In the genomic region with DNA sequence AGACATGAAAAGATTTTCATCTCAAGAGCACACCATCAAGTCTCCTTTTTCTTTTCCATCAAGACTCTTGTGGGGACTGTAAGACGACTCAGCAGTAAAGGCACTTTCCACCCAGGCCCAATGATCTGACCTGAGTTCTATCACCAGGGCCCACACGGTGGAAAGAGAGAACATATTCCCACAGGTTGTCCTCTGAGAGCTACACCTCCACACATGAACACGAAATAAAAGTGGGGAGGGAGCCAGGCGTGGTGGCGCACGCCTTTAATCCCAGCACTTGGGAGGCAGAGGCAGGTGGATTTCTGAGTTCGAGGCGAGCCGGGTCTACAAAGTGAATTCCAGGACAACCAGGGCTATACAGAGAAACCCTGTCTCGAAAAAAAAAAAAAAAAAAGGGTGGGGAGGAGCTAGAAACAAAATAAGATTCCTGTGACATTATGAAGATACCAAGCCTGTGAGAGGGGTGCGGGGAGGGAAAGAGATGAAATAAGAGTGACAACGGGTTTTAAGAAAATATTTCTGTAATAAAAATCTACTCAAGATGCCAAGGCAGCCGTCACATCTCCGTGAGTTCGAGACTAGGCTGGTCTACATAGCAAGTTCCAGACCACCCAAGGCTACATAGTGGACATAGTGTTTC, we compare ENCODE assay signal across 8 mouse cellular contexts. TPM values are rescaled to one million over a fixed set of nuclear protein-coding genes. Genes with fewer than 3 reads are reported as not detected.
A peak's percentile ranks its signal among the peaks of the same experiment; 100 is the strongest.
DNase-seq lines count a peak whose midpoint lies in the region; ATAC-seq and TF ChIP-seq lines count a peak whose summit lies in the region.

No protein-coding gene starts in this region.

- TF ChIP-seq POLR2A in limb, embryonic 14.5 days (IDR thresholded peaks at IDR 0.05; ENCODE audit: borderline replicate concordance, extremely low read depth, insufficient read depth, insufficient read length) = no peak

- H3K4me3 ChIP-seq in neural tube, embryonic 11.5 days (ENCODE audit: low read depth, low read length) = peak overlapping the region; percentile 91
- H3K4me3 ChIP-seq in limb, embryonic 14.5 days (replicated peaks; ENCODE audit: low read length) = peak overlapping the region; percentile 95

- H3K9ac ChIP-seq in neural tube, embryonic 11.5 days (ENCODE audit: low read length) = no peak overlapping the region
- H3K9ac ChIP-seq in limb, embryonic 14.5 days (ENCODE audit: low read depth, low read length, severe bottlenecking) = no peak overlapping the region

- WGBS in neural tube, embryonic 11.5 days = 75% methylated on average over 15 of the region's 15 CpGs
- WGBS in limb, embryonic 14.5 days = 72% methylated on average over 15 of the region's 15 CpGs

- H3K27me3 ChIP-seq in neural tube, embryonic 11.5 days (ENCODE audit: control insufficient read depth, insufficient read depth, low read length) = no peaks in the 10 kb centered on the region
- H3K27me3 ChIP-seq in limb, embryonic 14.5 days (ENCODE audit: control insufficient read depth, insufficient read depth, low read length) = no peaks in the 10 kb centered on the region

- peaks cover 9% of the 10 kb centered on the region for H3K36me3 ChIP-seq in neural tube, embryonic 11.5 days (ENCODE audit: control insufficient read depth, insufficient read depth, low read length)
- H3K36me3 ChIP-seq in limb, embryonic 14.5 days (ENCODE audit: control insufficient read depth, insufficient read depth, low read length) = peaks cover 34% of the 10 kb centered on the region

- H3K9me3 ChIP-seq in neural tube, embryonic 11.5 days (ENCODE audit: control insufficient read depth, low read length) = no peaks in the 10 kb centered on the region
- no peaks in the 10 kb centered on the region for H3K9me3 ChIP-seq in limb, embryonic 14.5 days (ENCODE audit: control insufficient read depth, low read length)

- no peak overlapping the region for H3K27ac ChIP-seq in neural tube, embryonic 11.5 days (ENCODE audit: low read depth, low read length)
- peak overlapping the region; percentile 86; the same call in 1 of the 2 replicates for H3K27ac ChIP-seq in limb, embryonic 14.5 days (replicated peaks; ENCODE audit: low read depth, low read length)

- DNase-seq in cerebellum, adult 11-12 months = peak; percentile 60
- DNase-seq in neural tube, embryonic 11.5 days (ENCODE audit: low spot score) = no peak
- DNase-seq in neural tube, embryonic 10.5 days (ENCODE audit: extremely low spot score, low spot score) = no peak
- DNase-seq in limb, embryonic 14.5 days (ENCODE audit: low spot score) = no peak
- peak; percentile 26 for DNase-seq in yolk sac, embryonic 10.5 days (ENCODE audit: low spot score)
- DNase-seq in retina, embryonic 14.5 days (ENCODE audit: low spot score) = no peak
- DNase-seq in lung, postnatal 36 days = no peak

- ATAC-seq in cerebellum, adult (ENCODE audit: insufficient number of reproducible peaks, low FRiP score, low TSS enrichment) = no peak
- peak; percentile 7; the same call in 1 of the 2 replicates for ATAC-seq in neural tube, embryonic 11.5 days (ENCODE audit: insufficient read depth, low FRiP score, low TSS enrichment)
- peak; percentile 8; the same call in 1 of the 2 replicates for ATAC-seq in limb, embryonic 14.5 days (ENCODE audit: low FRiP score, low read depth)

- peak overlapping the region; percentile 72; the same call in 1 of the 2 replicates for H3K4me2 ChIP-seq in neural tube, embryonic 11.5 days (ENCODE audit: low read depth)
- peak overlapping the region; percentile 41; the same call in 1 of the 2 replicates for H3K4me2 ChIP-seq in limb, embryonic 14.5 days (replicated peaks; ENCODE audit: low read depth, low read length, severe bottlenecking)

- H3K4me1 ChIP-seq in neural tube, embryonic 11.5 days (ENCODE audit: control insufficient read depth, insufficient read depth, low read length) = peaks cover 16% of the 10 kb centered on the region
- peaks cover 24% of the 10 kb centered on the region for H3K4me1 ChIP-seq in limb, embryonic 14.5 days (ENCODE audit: control insufficient read depth, insufficient read depth, low read length)

RNA-seq across cellular contexts. Expression of a gene that starts 0.6 kb away (rescaled TPM):
- 323 and 364 TPM in 2 replicates for polyA plus RNA-seq in neural tube, embryonic 11.5 days (2014; fragmentation: Nextera tagmentation; extraction: Ambion mirVana)
- polyA plus RNA-seq in limb, embryonic 14.5 days (2012; rRNA removed) = 370 and 533 TPM in 2 replicates
- 413 and 428 TPM in 2 replicates for polyA plus RNA-seq in limb, embryonic 14.5 days (2014; fragmentation: Nextera tagmentation; extraction: Ambion mirVana)

RNA-seq across cellular contexts. Expression of a gene that starts 4.8 kb away (rescaled TPM):
- 0.16 TPM in 1 of 2 replicates, not detected in the other for polyA plus RNA-seq in neural tube, embryonic 11.5 days (2014; fragmentation: Nextera tagmentation; extraction: Ambion mirVana)
- polyA plus RNA-seq in limb, embryonic 14.5 days (2012; rRNA removed) = 0.11 and 0.17 TPM in 2 replicates
- polyA plus RNA-seq in limb, embryonic 14.5 days (2014; fragmentation: Nextera tagmentation; extraction: Ambion mirVana) = not detected in 2 replicates

RNA-seq across cellular contexts. Expression of a gene that starts 5.4 kb away (rescaled TPM):
- 8.2 and 8.8 TPM in 2 replicates for polyA plus RNA-seq in neural tube, embryonic 11.5 days (2014; fragmentation: Nextera tagmentation; extraction: Ambion mirVana)
- 5.8 and 6.7 TPM in 2 replicates for polyA plus RNA-seq in limb, embryonic 14.5 days (2012; rRNA removed)
- 8.6 and 9.4 TPM in 2 replicates for polyA plus RNA-seq in limb, embryonic 14.5 days (2014; fragmentation: Nextera tagmentation; extraction: Ambion mirVana)

RNA-seq across cellular contexts. Expression of a gene that starts 25.0 kb away (rescaled TPM):
- 20.9 and 23.2 TPM in 2 replicates for polyA plus RNA-seq in neural tube, embryonic 11.5 days (2014; fragmentation: Nextera tagmentation; extraction: Ambion mirVana)
- 6.0 and 7.1 TPM in 2 replicates for polyA plus RNA-seq in limb, embryonic 14.5 days (2012; rRNA removed)
- polyA plus RNA-seq in limb, embryonic 14.5 days (2014; fragmentation: Nextera tagmentation; extraction: Ambion mirVana) = 19.5 and 20.3 TPM in 2 replicates

RNA-seq across cellular contexts. Expression of a gene that starts 26.4 kb away (rescaled TPM):
- polyA plus RNA-seq in neural tube, embryonic 11.5 days (2014; fragmentation: Nextera tagmentation; extraction: Ambion mirVana) = not detected in 2 replicates
- polyA plus RNA-seq in limb, embryonic 14.5 days (2012; rRNA removed) = not detected in 2 replicates
- not detected in 2 replicates for polyA plus RNA-seq in limb, embryonic 14.5 days (2014; fragmentation: Nextera tagmentation; extraction: Ambion mirVana)

Comparison
In these comparisons a context has a peak if more than half of its experiments do, and no peak if none do; other contexts are left out.
1. DNase-seq: peak in cerebellum, adult 11-12 months (single experiment) and yolk sac, embryonic 10.5 days (single experiment); none in neural tube, embryonic 11.5 days (single experiment), neural tube, embryonic 10.5 days (single experiment), limb, embryonic 14.5 days (single experiment), retina, embryonic 14.5 days (single experiment) and lung, postnatal 36 days (single experiment).